Mouse (Mus musculus) embryonic facial prominence, embryonic 11.5 days (tissue): ENCODE results near the gene Bcl9l. TPM values are rescaled to one million over a fixed set of nuclear protein-coding genes. Genes with fewer than 3 reads are reported as not detected.

ENCODE experiments used
- ATAC-seq: fragments of 200-750 bp; cut with Nextera tagmentation; replicated peaks from 2 replicates; pipeline ENCODE4 v1.8.0; 2017; ENCODE audit warnings: low read depth; ENCODE audit not compliant: insufficient number of reproducible peaks, low FRiP score, low TSS enrichment
- DNase-seq: peaks from one replicate; pipeline ENCODE4 v3.0.0-alpha.2; 2015; ENCODE audit warnings: low spot score
- H3K27ac ChIP-seq: fragments of 300-500 bp; sonication (generic); replicated peaks from 2 replicates; pipeline ENCODE4 v1.5.1; 2014; ENCODE audit warnings: mild to moderate bottlenecking, low read depth, low read length, control low read depth
- H3K27me3 ChIP-seq: fragments of 300-500 bp; sonication (generic); 2 replicates; pipeline ENCODE4 v1.6.1; 2014; ENCODE audit warnings: mild to moderate bottlenecking, low read length, moderate library complexity, mixed read lengths; ENCODE audit not compliant: control insufficient read depth, insufficient read depth
- H3K36me3 ChIP-seq: fragments of 300-500 bp; sonication (generic); replicated peaks from 2 replicates; pipeline ENCODE4 v1.6.1; 2014; ENCODE audit warnings: low read depth, mild to moderate bottlenecking, low read length, moderate library complexity, mixed read lengths; ENCODE audit not compliant: control insufficient read depth, insufficient read depth
- H3K4me1 ChIP-seq: fragments of 300-500 bp; sonication (generic); 2 replicates; pipeline ENCODE4 v1.6.1; 2014; ENCODE audit warnings: low read length, mixed read lengths; ENCODE audit not compliant: control insufficient read depth, insufficient read depth
- H3K4me2 ChIP-seq: fragments of 300-500 bp; sonication (generic); 2 replicates; pipeline ENCODE4 v1.6.1; 2014; ENCODE audit warnings: low read depth, mild to moderate bottlenecking, control low read depth, low read length, moderate library complexity
- H3K4me3 ChIP-seq: fragments of 300-500 bp; sonication (generic); 2 replicates; pipeline ENCODE4 v1.5.1; 2014; ENCODE audit warnings: low read depth, low read length, control low read depth
- H3K9ac ChIP-seq: fragments of 300-500 bp; sonication (generic); replicated peaks from 2 replicates; pipeline ENCODE4 v1.6.1; 2014; ENCODE audit warnings: mild to moderate bottlenecking, control low read depth, low read length
- H3K9me3 ChIP-seq: fragments of 300-500 bp; sonication (generic); replicated peaks from 2 replicates; pipeline ENCODE4 v1.6.1; 2016; ENCODE audit warnings: mild to moderate bottlenecking, low read length, inconsistent platforms, mixed read lengths; ENCODE audit not compliant: control insufficient read depth
- WGBS: fragments of 180-500 bp; shearing (Covaris S2); extraction: QIAGEN DNeasy Blood & Tissue Kit; methylation state at CpG from one replicate; pipeline ENCODE4 v1.1.7; 2014; 5-methylcytosine and 5-hydroxymethylcytosine counted together
- polyA plus RNA-seq: library from polyadenylated mRNA; unstranded; fragments of >200 nt; fragmentation: Nextera tagmentation; extraction: Ambion mirVana; gene quantifications from 2 replicates; pipeline ENCODE4 v1.2.1, GENCODE M21; 2014

Bcl9l gene
- polyA plus RNA-seq, 1 experiment from 2014 or later: 10.3 TPM

GRCm38 (mm10) chr9:44457035-44457742 is 25.4 kb upstream of the Bcl9l start:
- H3K27ac ChIP-seq: no peak overlapping the region
- no peaks in the 10 kb centered on the region for H3K9me3 ChIP-seq
- DNase-seq: peak; percentile 94
- H3K9ac ChIP-seq: no peak overlapping the region
- 7% methylated on average over 11 of the region's 11 CpGs for WGBS
- H3K36me3 ChIP-seq: no peaks in the 10 kb centered on the region
- H3K4me2 ChIP-seq: peak overlapping the region; percentile 5; the same call in 1 of the 2 replicates
- H3K4me1 ChIP-seq: peaks cover 7% of the 10 kb centered on the region; the same call in 1 of the 2 replicates
- ATAC-seq: peak; percentile 89
- H3K27me3 ChIP-seq: no peaks in the 10 kb centered on the region; the same call in 1 of the 2 replicates
- H3K4me3 ChIP-seq: no peak overlapping the region

DNA sequence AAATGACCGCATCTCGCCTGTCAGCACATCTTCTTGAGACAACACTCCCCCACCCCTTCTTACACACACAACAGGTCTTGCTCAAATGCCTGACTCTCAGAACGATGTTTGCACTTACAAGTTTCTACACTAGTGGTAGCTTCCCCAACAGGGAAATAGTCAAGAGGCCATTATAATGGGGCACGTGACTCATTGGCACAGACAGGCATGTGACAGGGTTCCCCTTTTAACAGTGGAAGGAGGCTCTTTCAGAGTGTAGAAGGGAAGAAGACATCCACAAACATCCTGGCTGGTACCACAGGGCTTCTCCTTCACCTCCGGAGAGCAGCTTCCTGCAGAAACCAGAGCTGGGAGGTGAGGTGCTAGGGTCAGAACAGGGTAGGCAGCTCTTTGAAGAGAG is 20.7 kb upstream of the Bcl9l start:
- Histone ChIP-seq H3K9ac (no peak overlapping the region), H3K9me3 (no peaks in the 10 kb centered on the region), H3K4me3 (no peak overlapping the region), H3K36me3 (no peaks in the 10 kb centered on the region), H3K27ac (no peak overlapping the region), H3K4me2 (no peak overlapping the region), H3K4me1 (peaks cover 2% of the 10 kb centered on the region; the same call in 1 of the 2 replicates), H3K27me3 (no peaks in the 10 kb centered on the region)
- ATAC-seq (no peak), DNase-seq (no peak)
- 89% methylated on average over 5 of the region's 5 CpGs for WGBS

GRCm38 (mm10) chr9:44468224-44468623 is 14.4 kb upstream of the Bcl9l start:
- WGBS: 51% methylated on average over 7 of the region's 7 CpGs
- no peak for ATAC-seq
- no peaks in the 10 kb centered on the region for H3K27me3 ChIP-seq

DNA sequence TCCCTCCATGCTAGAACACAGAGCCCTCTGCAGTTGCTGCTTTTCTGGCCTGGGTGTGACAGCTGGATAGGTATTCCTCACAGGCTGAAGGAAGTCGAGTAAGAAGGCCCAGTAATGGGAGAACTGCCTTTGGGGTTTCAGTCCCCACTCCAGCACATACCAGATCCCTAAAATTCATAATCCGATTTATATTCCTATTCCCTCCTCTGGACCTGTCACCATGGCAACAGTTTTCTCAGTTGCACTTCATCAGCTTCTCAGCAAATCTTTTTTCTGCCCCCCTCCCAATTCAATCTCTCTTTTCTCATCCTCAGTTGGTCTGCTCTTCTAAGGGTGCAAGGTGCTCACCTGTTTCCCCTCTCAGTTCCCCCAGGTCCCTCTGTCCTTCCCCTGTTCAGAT is 13.8 kb upstream of the Bcl9l start:
- H3K4me3 ChIP-seq: no peak overlapping the region
- ATAC-seq (no peak), DNase-seq (no peak)
- 61% methylated on average over 2 of the region's 2 CpGs for WGBS
- no peak overlapping the region for H3K27ac ChIP-seq
- no peaks in the 10 kb centered on the region for H3K4me1 ChIP-seq
- no peaks in the 10 kb centered on the region for H3K27me3 ChIP-seq
- H3K9ac ChIP-seq: no peak overlapping the region
- no peak overlapping the region for H3K4me2 ChIP-seq
- H3K36me3 ChIP-seq: no peaks in the 10 kb centered on the region
- H3K9me3 ChIP-seq: no peaks in the 10 kb centered on the region

More at GRCm38 (mm10) chr9:44468224-44468623, 14.4 kb upstream of the Bcl9l start:
- Histone ChIP-seq H3K36me3 (no peaks in the 10 kb centered on the region), H3K4me1 (no peaks in the 10 kb centered on the region), H3K4me2 (no peak overlapping the region), H3K9me3 (no peaks in the 10 kb centered on the region), H3K9ac (no peak overlapping the region), H3K27ac (no peak overlapping the region), H3K4me3 (no peak overlapping the region)
- no peak for DNase-seq

GRCm38 (mm10) chr9:44473184-44473583 is 9.4 kb upstream of the Bcl9l start:
- H3K4me1 ChIP-seq: no peaks in the 10 kb centered on the region
- H3K36me3 ChIP-seq: no peaks in the 10 kb centered on the region
- no peak overlapping the region for H3K9ac ChIP-seq
- no peaks in the 10 kb centered on the region for H3K27me3 ChIP-seq
- WGBS: 70% methylated on average over 3 of the region's 3 CpGs
- DNase-seq: no peak
- no peak for ATAC-seq
- no peak overlapping the region for H3K27ac ChIP-seq
- H3K4me2 ChIP-seq: no peak overlapping the region
- H3K4me3 ChIP-seq: no peak overlapping the region
- H3K9me3 ChIP-seq: no peaks in the 10 kb centered on the region

- no peaks in the 10 kb centered on the region for H3K27me3 ChIP-seq
- WGBS: 53% methylated on average over 1 of the region's 1 CpGs
Observed at GRCm38 (mm10) chr9:44474327-44474726, 8.3 kb upstream of the Bcl9l start.

DNA sequence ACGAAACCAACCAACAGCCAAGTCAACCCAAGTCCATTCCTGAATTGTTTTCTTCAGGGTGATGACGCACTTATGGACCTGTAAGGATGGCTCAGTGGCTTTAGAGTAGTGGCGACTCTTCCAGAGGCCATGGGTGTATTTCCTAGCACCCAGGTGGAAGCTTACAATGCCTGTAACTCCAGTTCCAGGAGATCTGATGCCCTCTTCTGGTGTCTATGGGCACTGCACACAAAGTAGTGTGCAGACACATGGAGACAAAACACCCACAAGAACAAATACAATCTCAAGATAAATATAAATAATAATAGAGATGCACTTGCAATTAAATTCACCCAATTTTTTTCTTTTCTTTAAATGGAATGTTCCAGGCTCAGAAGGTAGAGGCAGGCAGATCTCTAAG is 6.7 kb upstream of the Bcl9l start:
- no peak for DNase-seq
- ATAC-seq: no peak
- no peak overlapping the region for H3K4me2 ChIP-seq
- H3K9ac ChIP-seq: no peak overlapping the region
- no peaks in the 10 kb centered on the region for H3K9me3 ChIP-seq
- H3K27me3 ChIP-seq: no peaks in the 10 kb centered on the region
- H3K4me1 ChIP-seq: peaks cover 3% of the 10 kb centered on the region; the same call in 1 of the 2 replicates
- no peak overlapping the region for H3K4me3 ChIP-seq
- no peaks in the 10 kb centered on the region for H3K36me3 ChIP-seq
- H3K27ac ChIP-seq: no peak overlapping the region
- 94% methylated on average over 3 of the region's 3 CpGs for WGBS

More at GRCm38 (mm10) chr9:44474327-44474726, 8.3 kb upstream of the Bcl9l start:
- Histone ChIP-seq H3K4me3 (no peak overlapping the region), H3K4me2 (no peak overlapping the region), H3K9me3 (no peaks in the 10 kb centered on the region), H3K9ac (no peak overlapping the region), H3K4me1 (no peaks in the 10 kb centered on the region), H3K27ac (no peak overlapping the region), H3K36me3 (no peaks in the 10 kb centered on the region)
- no peak for DNase-seq
- no peak for ATAC-seq

GRCm38 (mm10) chr9:44477339-44478228 is 5.0 kb upstream of the Bcl9l start:
- Histone ChIP-seq H3K4me3 (peak overlapping the region; percentile 74), H3K9me3 (no peaks in the 10 kb centered on the region), H3K4me1 (peaks cover 3% of the 10 kb centered on the region; the same call in 1 of the 2 replicates), H3K36me3 (no peaks in the 10 kb centered on the region), H3K9ac (peak overlapping the region; percentile 43), H3K4me2 (peak overlapping the region; percentile 67), H3K27ac (no peak overlapping the region), H3K27me3 (no peaks in the 10 kb centered on the region)
- DNase-seq (peak; percentile 87), ATAC-seq (no peak)
- 4% methylated on average over 24 of the region's 24 CpGs for WGBS
